Mouse (Mus musculus): ENCODE results near the gene Nupr1l.

Nupr1l gene

GRCm38 (mm10) chr5:129918065-129918651 lies 9.8 kb downstream of the Nupr1l start:
- DNase-seq (ENCODE audit: low read depth): no peak

GRCm38 (mm10) chr5:129918752-129919151 lies 10.4 kb downstream of the Nupr1l start:
- DNase-seq (ENCODE audit: low read depth): no peak

- DNase-seq (ENCODE audit: low read depth): no peak
Observed at GRCm38 (mm10) chr5:129919320-129919719, 11.0 kb downstream of the Nupr1l start.

GRCm38 (mm10) chr5:129921972-129922371 lies 13.6 kb downstream of the Nupr1l start:
- no peak for DNase-seq (ENCODE audit: low read depth)

- no peak for DNase-seq (ENCODE audit: low read depth)
Observed at GRCm38 (mm10) chr5:129924820-129925452, 16.6 kb downstream of the Nupr1l start.

- no peak for DNase-seq (ENCODE audit: low read depth)
Observed at GRCm38 (mm10) chr5:129925933-129926332, 17.6 kb downstream of the Nupr1l start.

GRCm38 (mm10) chr5:129929924-129930855 lies 21.9 kb downstream of the Nupr1l start:
- no peak for DNase-seq (ENCODE audit: low read depth)

GRCm38 (mm10) chr5:129936941-129937340 lies 28.6 kb downstream of the Nupr1l start:
- DNase-seq (ENCODE audit: low read depth): no peak

GRCm38 (mm10) chr5:129940281-129940680 lies 31.9 kb downstream of the Nupr1l start:
- peak; percentile 14 for DNase-seq (ENCODE audit: low read depth)

- DNase-seq (ENCODE audit: low read depth): no peak
Observed at GRCm38 (mm10) chr5:129940736-129941494, 32.6 kb downstream of the Nupr1l start.

GRCm38 (mm10) chr5:129941495-129942045 lies 33.2 kb downstream of the Nupr1l start, which contains the start of gene Vkorc1l1:
Vkorc1l1 (plus strand) TSS chr5:129941970.
- peak; percentile 99 for DNase-seq (ENCODE audit: low read depth)

- peak; percentile 42 for DNase-seq (ENCODE audit: low read depth)
Observed at GRCm38 (mm10) chr5:129942073-129942939, 34.0 kb downstream of the Nupr1l start.

- no peak for DNase-seq (ENCODE audit: low read depth)
Observed at GRCm38 (mm10) chr5:129943402-129943801, 35.1 kb downstream of the Nupr1l start.

GRCm38 (mm10) chr5:129947528-129948033 lies 39.2 kb downstream of the Nupr1l start:
- no peak for DNase-seq (ENCODE audit: low read depth)

GRCm38 (mm10) chr5:129952143-129952542 lies 43.8 kb downstream of the Nupr1l start:
- no peak for DNase-seq (ENCODE audit: low read depth)

- DNase-seq (ENCODE audit: low read depth): no peak
Observed at GRCm38 (mm10) chr5:129954473-129955254, 46.3 kb downstream of the Nupr1l start.

- peak; percentile 26 for DNase-seq (ENCODE audit: low read depth)
Observed at GRCm38 (mm10) chr5:129955792-129956191, 47.5 kb downstream of the Nupr1l start.

- no peak for DNase-seq (ENCODE audit: low read depth)
Observed at GRCm38 (mm10) chr5:129963224-129963623, 54.9 kb downstream of the Nupr1l start.
